Mouse (Mus musculus) limb, embryonic 15.5 days (tissue): ENCODE results near the gene Sbk3. TPM values are rescaled to one million over a fixed set of nuclear protein-coding genes. Genes with fewer than 3 reads are reported as not detected.
A peak's percentile ranks its signal among the peaks of the same experiment; 100 is the strongest.
"Not testable (repeated sequence)": the region's sequence is repeated elsewhere in the genome, so short reads cannot be mapped to it uniquely, and the experiment has no call there.

Experiments used
- ATAC-seq: fragments of 200-750 bp; cut with Nextera tagmentation; 2 replicates; pipeline ENCODE4 v1.8.0; 2017; ENCODE audit warnings: low read depth, moderate TSS enrichment; ENCODE audit not compliant: insufficient number of reproducible peaks, low FRiP score, low TSS enrichment
- H3K27ac ChIP-seq: fragments of 300-500 bp; sonication (generic); 2 replicates; pipeline ENCODE4 v1.5.1; 2015; ENCODE audit warnings: moderate library complexity, mild to moderate bottlenecking, inconsistent platforms
- H3K27me3 ChIP-seq: fragments of 300-500 bp; sonication (generic); 2 replicates; pipeline ENCODE4 v1.6.1; 2015; ENCODE audit warnings: inconsistent platforms
- H3K36me3 ChIP-seq: fragments of 300-500 bp; sonication (generic); 2 replicates; pipeline ENCODE4 v1.6.1; 2015; ENCODE audit warnings: inconsistent platforms
- H3K4me1 ChIP-seq: fragments of 300-500 bp; sonication (generic); 2 replicates; pipeline ENCODE4 v1.6.1; 2015; ENCODE audit warnings: inconsistent platforms
- H3K4me2 ChIP-seq: fragments of 300-500 bp; sonication (generic); 2 replicates; pipeline ENCODE4 v1.6.1; 2015; ENCODE audit warnings: mild to moderate bottlenecking, inconsistent platforms
- H3K4me3 ChIP-seq: fragments of 300-500 bp; sonication (generic); 2 replicates; pipeline ENCODE4 v1.5.1; 2015; ENCODE audit warnings: mild to moderate bottlenecking, inconsistent platforms
- H3K9ac ChIP-seq: fragments of 300-500 bp; sonication (generic); 2 replicates; pipeline ENCODE4 v1.6.1; 2015; ENCODE audit warnings: inconsistent platforms
- H3K9me3 ChIP-seq: fragments of 300-500 bp; sonication (generic); 2 replicates; pipeline ENCODE4 v1.6.1; 2016; ENCODE audit warnings: inconsistent platforms
- WGBS: fragments of 180-500 bp; shearing (Covaris S2); methylation state at CpG from one replicate; pipeline ENCODE4 v1.1.7; 2015; 5-methylcytosine and 5-hydroxymethylcytosine counted together
- polyA plus RNA-seq: library from polyadenylated mRNA; unstranded; fragments of >200 nt; fragmentation: Nextera tagmentation; extraction: Ambion mirVana; gene quantifications from 2 replicates; pipeline ENCODE4 v1.2.1, GENCODE M21; 2015

The Sbk3 gene
- polyA plus RNA-seq = not detected in 2 replicates

GRCm38 (mm10) chr7:4971068-4971467 is at the start of gene Sbk3:
Gene Sbk3 (minus strand): TSS chr7:4971168.
- Histone ChIP-seq H3K36me3 (no peaks in the 10 kb centered on the region), H3K4me3 (no peak within 1 kb of the TSS), H3K27me3 (no peaks in the 10 kb centered on the region), H3K4me1 (0 out of 2 replicates have a peak, but pooled peaks cover 6% of the 10 kb centered on the region), H3K9ac (no peak within 1 kb of the TSS), H3K4me2 (no peak within 1 kb of the TSS), H3K9me3 (no peaks in the 10 kb centered on the region), H3K27ac (no peak within 1 kb of the TSS)
- no peak for ATAC-seq
- WGBS = 43% methylated on average over 6 of the region's 6 CpGs

DNA sequence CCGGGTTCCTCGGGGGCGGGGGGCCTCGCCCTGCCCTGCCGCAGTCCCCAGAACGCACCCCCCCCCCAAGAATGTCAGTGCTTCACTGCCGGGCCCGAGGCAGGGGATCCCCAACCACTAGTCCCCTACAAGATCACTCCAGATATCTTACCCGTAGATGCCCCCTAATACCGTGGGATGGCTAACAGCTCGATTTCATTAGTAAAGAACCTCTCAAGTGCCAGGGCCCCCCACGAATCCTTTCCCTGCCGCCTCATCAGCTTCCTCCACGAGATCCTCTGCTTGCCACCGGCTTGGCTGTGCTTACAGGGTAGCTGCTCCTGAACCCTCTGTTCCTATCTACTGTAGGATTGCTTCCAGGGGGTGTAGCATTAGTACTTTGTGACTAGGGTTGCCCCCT is 49.7 kb upstream of the Sbk3 start:
- Histone ChIP-seq H3K4me1 (peaks cover 32% of the 10 kb centered on the region), H3K36me3 (peaks cover 45% of the 10 kb centered on the region), H3K4me3 (peak overlapping the region; percentile 79), H3K27me3 (no peaks in the 10 kb centered on the region), H3K9ac (peak overlapping the region; percentile 87), H3K9me3 (no peaks in the 10 kb centered on the region), H3K27ac (peak overlapping the region; percentile 98), H3K4me2 (peak overlapping the region; percentile 71)
- WGBS = 0% methylated on average over 14 of the region's 15 CpGs
- ATAC-seq = no peak; the same call in 1 of the 2 replicates

GRCm38 (mm10) chr7:5020000-5020681 is 49.2 kb upstream of the Sbk3 start, which contains the start of the genes Zfp865 and Ccdc106:
Gene Zfp865 (plus strand): TSS chr7:5020376.
Gene Ccdc106 (plus strand): TSS chr7:5020553.
- under 1% methylated on average over 49 of the region's 49 CpGs for WGBS
- H3K4me1 ChIP-seq = peaks cover 32% of the 10 kb centered on the region
- peak within 1 kb of the TSS; percentile 98 for H3K27ac ChIP-seq
- H3K4me2 ChIP-seq = peak within 1 kb of the TSS; percentile 71
- H3K36me3 ChIP-seq = peaks cover 40% of the 10 kb centered on the region
- no peaks in the 10 kb centered on the region for H3K9me3 ChIP-seq
- no peaks in the 10 kb centered on the region for H3K27me3 ChIP-seq
- H3K9ac ChIP-seq = peak within 1 kb of the TSS; percentile 87
- peak within 1 kb of the TSS; percentile 79 for H3K4me3 ChIP-seq
- ATAC-seq = peak; percentile 91

DNA sequence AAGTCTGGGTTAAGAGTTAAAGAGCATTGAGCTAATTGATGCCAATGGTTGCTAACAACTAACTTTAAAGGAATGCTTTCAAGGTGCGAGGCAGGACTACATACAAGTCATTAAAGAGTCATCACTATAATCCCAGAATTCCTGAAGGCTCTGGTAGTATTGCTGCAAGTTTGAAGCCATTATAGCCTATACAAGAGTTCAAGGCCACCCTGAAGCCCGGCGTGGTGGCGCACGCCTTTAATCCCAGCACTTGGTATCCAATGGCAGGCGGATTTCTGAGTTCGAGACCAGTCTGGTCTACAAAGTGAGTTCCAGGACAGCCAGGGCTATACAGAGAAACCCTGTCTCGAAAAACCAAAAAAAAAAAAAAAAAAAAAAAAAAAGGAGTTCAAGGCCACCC is 48.6 kb upstream of the Sbk3 start:
- not testable (repeated sequence) for H3K9me3 ChIP-seq, H3K27me3 ChIP-seq, ATAC-seq, H3K9ac ChIP-seq
- peak overlapping the region; percentile 71 for H3K4me2 ChIP-seq
- H3K27ac ChIP-seq = peak overlapping the region; percentile 98
- 15% methylated on average over 8 of the region's 8 CpGs for WGBS
- peaks cover 32% of the 10 kb centered on the region for H3K4me1 ChIP-seq
- peaks cover 34% of the 10 kb centered on the region for H3K36me3 ChIP-seq
- peak overlapping the region; percentile 79 for H3K4me3 ChIP-seq

GRCm38 (mm10) chr7:5017931-5018330 is 47.0 kb upstream of the Sbk3 start:
- no peak overlapping the region for H3K4me3 ChIP-seq
- H3K27ac ChIP-seq = no peak overlapping the region
- H3K9me3 ChIP-seq = no peaks in the 10 kb centered on the region
- H3K4me2 ChIP-seq = no peak overlapping the region
- ATAC-seq = no peak
- no peak overlapping the region for H3K9ac ChIP-seq
- peaks cover 32% of the 10 kb centered on the region for H3K4me1 ChIP-seq
- H3K27me3 ChIP-seq = no peaks in the 10 kb centered on the region
- 96% methylated on average over 21 of the region's 21 CpGs for WGBS
- H3K36me3 ChIP-seq = peaks cover 21% of the 10 kb centered on the region

GRCm38 (mm10) chr7:5017352-5017751 is 46.4 kb upstream of the Sbk3 start:
- peaks cover 21% of the 10 kb centered on the region for H3K36me3 ChIP-seq
- H3K9me3 ChIP-seq = no peaks in the 10 kb centered on the region
- H3K9ac ChIP-seq = no peak overlapping the region
- H3K4me3 ChIP-seq = no peak overlapping the region
- no peak overlapping the region for H3K27ac ChIP-seq
- ATAC-seq = no peak
- peaks cover 34% of the 10 kb centered on the region for H3K4me1 ChIP-seq
- H3K4me2 ChIP-seq = no peak overlapping the region
- H3K27me3 ChIP-seq = no peaks in the 10 kb centered on the region
- 96% methylated on average over 16 of the region's 16 CpGs for WGBS

DNA sequence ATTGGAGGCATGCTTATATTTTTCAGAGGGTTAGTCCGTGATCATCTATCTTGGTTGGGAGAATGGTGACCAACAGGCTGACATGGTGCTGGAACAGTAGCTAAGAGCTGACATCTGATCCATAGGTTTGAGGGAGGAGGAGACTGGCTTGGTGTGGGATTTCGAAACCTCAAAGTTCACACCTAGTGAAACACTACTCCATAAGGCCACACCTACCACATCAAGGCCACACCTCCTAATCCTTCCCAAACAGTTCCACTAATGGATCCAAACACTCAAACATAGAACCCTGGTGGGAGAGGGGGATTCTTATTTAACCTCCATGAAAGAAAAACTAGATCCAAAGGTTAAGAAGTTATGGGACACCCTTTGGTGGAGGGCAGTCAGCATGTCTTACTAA is 46.0 kb upstream of the Sbk3 start:
- Histone ChIP-seq H3K27me3 (no peaks in the 10 kb centered on the region), H3K36me3 (peaks cover 19% of the 10 kb centered on the region), H3K4me3 (no peak overlapping the region), H3K9me3 (no peaks in the 10 kb centered on the region), H3K4me1 (peaks cover 30% of the 10 kb centered on the region), H3K9ac (no peak overlapping the region), H3K4me2 (no peak overlapping the region), H3K27ac (no peak overlapping the region)
- 94% methylated on average over 2 of the region's 2 CpGs for WGBS
- ATAC-seq = no peak

GRCm38 (mm10) chr7:5016057-5016456 is 45.1 kb upstream of the Sbk3 start:
- WGBS = 63% methylated on average over 3 of the region's 3 CpGs
- ATAC-seq = no peak
- Histone ChIP-seq H3K4me1 (peaks cover 21% of the 10 kb centered on the region), H3K27me3 (no peaks in the 10 kb centered on the region), H3K9ac (peak overlapping the region; percentile 52; the same call in 1 of the 2 replicates), H3K4me3 (peak overlapping the region; percentile 74), H3K27ac (peak overlapping the region; percentile 99), H3K9me3 (no peaks in the 10 kb centered on the region), H3K36me3 (peaks cover 27% of the 10 kb centered on the region), H3K4me2 (peak overlapping the region; percentile 64)

- peaks cover 19% of the 10 kb centered on the region; the same call in 1 of the 2 replicates for H3K4me1 ChIP-seq
Observed at GRCm38 (mm10) chr7:5015118-5016001, 44.4 kb upstream of the Sbk3 start, which contains the start of gene Gm44973. Gene Gm44973 (plus strand): TSS chr7:5015496.

GRCm38 (mm10) chr7:5014251-5015117 is 43.5 kb upstream of the Sbk3 start, which contains the start of the genes Zfp524 and Fiz1:
Gene Zfp524 (plus strand): TSS chr7:5014415.
Gene Fiz1 (minus strand): TSS chr7:5014697.
- Histone ChIP-seq H3K9ac (peak within 1 kb of the TSS; percentile 74), H3K4me1 (peaks cover 17% of the 10 kb centered on the region; the same call in 1 of the 2 replicates), H3K9me3 (no peaks in the 10 kb centered on the region), H3K27me3 (no peaks in the 10 kb centered on the region), H3K4me2 (peak within 1 kb of the TSS; percentile 64), H3K4me3 (peak within 1 kb of the TSS; percentile 74), H3K27ac (peak within 1 kb of the TSS; percentile 99), H3K36me3 (peaks cover 43% of the 10 kb centered on the region)
- under 1% methylated on average over 42 of the region's 42 CpGs for WGBS
- peak; percentile 82 for ATAC-seq

More at GRCm38 (mm10) chr7:5015118-5016001, 44.4 kb upstream of the Sbk3 start, which contains the start of gene Gm44973:
- ATAC-seq = peak; percentile 83
- Histone ChIP-seq H3K4me2 (peak within 1 kb of the TSS; percentile 64), H3K9me3 (no peaks in the 10 kb centered on the region), H3K27ac (peak within 1 kb of the TSS; percentile 99), H3K4me3 (peak within 1 kb of the TSS; percentile 74), H3K36me3 (peaks cover 34% of the 10 kb centered on the region), H3K27me3 (no peaks in the 10 kb centered on the region), H3K9ac (peak within 1 kb of the TSS; percentile 74)
- WGBS = under 1% methylated on average over 55 of the region's 76 CpGs
